Mouse (Mus musculus): Measurements from ENCODE around the gene Sav1. TPM values are rescaled to one million over a fixed set of nuclear protein-coding genes. Genes with fewer than 3 reads are reported as not detected.

Sav1 gene
- total and polyA plus RNA-seq, 3 experiments = 17.8 to 96.2 (median 47.8) TPM

DNA sequence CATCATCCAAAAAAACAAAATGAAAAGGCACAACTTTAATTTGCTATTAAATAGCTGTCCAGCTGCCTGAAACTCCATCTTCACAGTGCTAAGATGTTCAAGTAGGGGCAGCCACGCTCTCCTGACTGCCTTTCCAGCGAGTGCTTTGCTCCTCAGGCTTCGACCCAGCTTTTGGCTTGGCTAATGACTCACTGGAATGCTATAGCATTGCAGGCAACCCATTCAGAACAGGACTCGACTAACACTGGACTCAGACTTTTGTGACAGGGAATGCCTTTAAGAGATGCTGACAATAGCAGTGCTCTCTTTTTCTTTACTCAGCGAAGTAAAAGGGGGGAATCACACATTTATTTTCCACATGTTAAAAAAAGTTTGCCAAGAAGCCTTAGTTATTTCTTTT is 24.9 kb upstream of the Sav1 start:
- H3K9ac ChIP-seq (ENCODE audit: control insufficient read depth, low read depth, low read length, poor library complexity, severe bottlenecking) = no peak overlapping the region
- no peaks in the 10 kb centered on the region for H3K27me3 ChIP-seq (ENCODE audit: control insufficient read depth in 1 of 2, insufficient read depth in 2 of 2, low read length in 2 of 2)
- H3K27ac ChIP-seq (ENCODE audit: control insufficient read depth, low read depth, low read length) = no peak overlapping the region
- H3K4me1 ChIP-seq (ENCODE audit: control insufficient read depth in 1 of 2, insufficient read depth in 2 of 2, low read length in 2 of 2) = no peaks in the 10 kb centered on the region
- H3K9me3 ChIP-seq (replicated peaks; ENCODE audit: insufficient read depth, low read length) = no peaks in the 10 kb centered on the region
- TF ChIP-seq CTCF (IDR thresholded peaks at IDR 0.05 in 2 of 3, conservative IDR thresholded peaks at IDR 0.05 in 1 of 3; ENCODE audit: control insufficient read depth in 1 of 3, insufficient read depth in 1 of 3, low read depth in 2 of 3, low read length in 3 of 3, poor library complexity in 1 of 3, severe bottlenecking in 1 of 3) = no peak
- TF ChIP-seq MAFK (IDR thresholded peaks at IDR 0.05; ENCODE audit: borderline replicate concordance, low read depth, low read length) = no peak
- no peak for TF ChIP-seq POLR2AphosphoS2 (IDR thresholded peaks at IDR 0.05; ENCODE audit: low read length)
- no peak for TF ChIP-seq TCF12 (IDR thresholded peaks at IDR 0.05; ENCODE audit: low read depth, low read length)
- TF ChIP-seq BHLHE40 (IDR thresholded peaks at IDR 0.05; ENCODE audit: borderline replicate concordance, low read depth, low read length) = no peak
- TF ChIP-seq MAZ (IDR thresholded peaks at IDR 0.05; ENCODE audit: low read depth, low read length) = no peak
- TF ChIP-seq MEF2A (IDR thresholded peaks at IDR 0.05; ENCODE audit: extremely low read depth, insufficient replicate concordance, low read depth, low read length, poor library complexity, severe bottlenecking) = no peak
- no peak for TF ChIP-seq JUND (IDR thresholded peaks at IDR 0.05; ENCODE audit: low read depth, low read length)
- TF ChIP-seq NRF1 (IDR thresholded peaks at IDR 0.05; ENCODE audit: insufficient read depth, low read depth, low read length, poor library complexity, severe bottlenecking) = no peak
- no peak for TF ChIP-seq MYB (IDR thresholded peaks at IDR 0.05; ENCODE audit: low read depth, low read length)
- TF ChIP-seq ELF1 (IDR thresholded peaks at IDR 0.05; ENCODE audit: low read depth, low read length) = no peak
- TF ChIP-seq GATA1 (IDR thresholded peaks at IDR 0.05; ENCODE audit: low read depth, low read length) = no peak
- no peak for TF ChIP-seq CHD1 (IDR thresholded peaks at IDR 0.05; ENCODE audit: low read depth, low read length)
- TF ChIP-seq TAL1 (IDR thresholded peaks at IDR 0.05; ENCODE audit: low read length) = no peak
- no peaks in the 10 kb centered on the region for H3K79me2 ChIP-seq (ENCODE audit: control insufficient read depth, insufficient read depth, low read length, poor library complexity)
- H3K36me3 ChIP-seq (ENCODE audit: control insufficient read depth in 1 of 2, insufficient read depth in 2 of 2, low read length in 2 of 2) = peaks cover 0 to 2% of the 10 kb centered on the region in 2 experiments; a peak in 1 of 4 replicates
- H3K4me3 ChIP-seq (ENCODE audit: control insufficient read depth in 1 of 2, insufficient read depth in 1 of 2, low read depth in 2 of 2, low read length in 2 of 2) = no peak overlapping the region
- no peak for DNase-seq (ENCODE audit: low read depth, low spot score)

DNA sequence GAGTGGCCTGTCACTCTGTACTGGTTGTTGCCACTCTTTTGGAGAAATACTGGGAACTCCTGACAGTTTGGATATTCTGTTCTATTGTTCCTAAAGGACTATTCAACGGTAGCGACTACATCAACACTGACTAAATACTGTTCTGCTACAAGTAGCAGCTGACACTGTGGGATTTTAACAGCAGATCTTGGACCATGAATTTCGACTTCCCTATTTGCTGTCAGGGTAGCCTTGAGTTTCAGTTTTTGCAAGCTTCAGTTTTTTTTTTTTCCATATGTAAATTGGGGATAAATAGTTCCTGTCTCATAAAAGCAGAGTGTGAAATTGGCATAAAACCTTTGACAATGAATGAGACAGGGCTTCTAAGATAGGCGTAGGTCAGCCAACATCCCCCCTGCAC is 23.6 kb upstream of the Sav1 start:
- peak; percentile 8 for DNase-seq (ENCODE audit: low read depth, low spot score)
- H3K9ac ChIP-seq (ENCODE audit: control insufficient read depth, low read depth, low read length, poor library complexity, severe bottlenecking) = no peak overlapping the region
- H3K27me3 ChIP-seq (ENCODE audit: control insufficient read depth in 1 of 2, insufficient read depth in 2 of 2, low read length in 2 of 2) = no peaks in the 10 kb centered on the region
- no peaks in the 10 kb centered on the region for H3K79me2 ChIP-seq (ENCODE audit: control insufficient read depth, insufficient read depth, low read length, poor library complexity)
- no peaks in the 10 kb centered on the region for H3K9me3 ChIP-seq (replicated peaks; ENCODE audit: insufficient read depth, low read length)
- no peak for TF ChIP-seq TAL1 (IDR thresholded peaks at IDR 0.05; ENCODE audit: low read length)
- no peak for TF ChIP-seq ZC3H11A (IDR thresholded peaks at IDR 0.05; ENCODE audit: low read depth, low read length)
- TF ChIP-seq UBTF (IDR thresholded peaks at IDR 0.05; ENCODE audit: borderline replicate concordance, insufficient read depth, low read depth, low read length) = no peak
- TF ChIP-seq CHD1 (IDR thresholded peaks at IDR 0.05; ENCODE audit: low read depth, low read length) = no peak
- TF ChIP-seq TBP (IDR thresholded peaks at IDR 0.05; ENCODE audit: low read depth, low read length) = no peak
- no peak for TF ChIP-seq JUND (IDR thresholded peaks at IDR 0.05; ENCODE audit: low read depth, low read length)
- TF ChIP-seq ETS1 (IDR thresholded peaks at IDR 0.05; ENCODE audit: low read depth, low read length) = no peak
- no peak for TF ChIP-seq MYB (IDR thresholded peaks at IDR 0.05; ENCODE audit: low read depth, low read length)
- TF ChIP-seq POLR2A (IDR thresholded peaks at IDR 0.05; ENCODE audit: control insufficient read depth in 1 of 2, insufficient read depth in 1 of 2, low read depth in 1 of 2, low read length in 2 of 2, poor library complexity in 1 of 2) = no peak
- TF ChIP-seq HCFC1 (IDR thresholded peaks at IDR 0.05; ENCODE audit: low read depth, low read length) = no peak
- no peak for TF ChIP-seq GATA1 (IDR thresholded peaks at IDR 0.05; ENCODE audit: low read depth, low read length)
- no peak for TF ChIP-seq CHD2 (IDR thresholded peaks at IDR 0.05; ENCODE audit: low read length)
- no peak for TF ChIP-seq USF2 (IDR thresholded peaks at IDR 0.05; ENCODE audit: borderline replicate concordance in 1 of 2, insufficient read depth in 1 of 2, low read depth in 1 of 2, low read length in 2 of 2)
- TF ChIP-seq MAFK (IDR thresholded peaks at IDR 0.05; ENCODE audit: borderline replicate concordance, low read depth, low read length) = no peak
- TF ChIP-seq E2F4 (IDR thresholded peaks at IDR 0.05; ENCODE audit: borderline replicate concordance, low read depth, low read length) = no peak
- TF ChIP-seq ZMIZ1 (IDR thresholded peaks at IDR 0.05; ENCODE audit: low read depth, low read length) = no peak
- TF ChIP-seq ZNF384 (IDR thresholded peaks at IDR 0.05; ENCODE audit: low read depth, low read length) = no peak
- TF ChIP-seq USF1 (IDR thresholded peaks at IDR 0.05; ENCODE audit: low read depth, low read length) = no peak
- TF ChIP-seq MXI1 (IDR thresholded peaks at IDR 0.05; ENCODE audit: low read depth, low read length) = no peak
- no peak overlapping the region for H3K4me3 ChIP-seq (ENCODE audit: control insufficient read depth in 1 of 2, insufficient read depth in 1 of 2, low read depth in 2 of 2, low read length in 2 of 2)
- peaks cover 0 to 2% of the 10 kb centered on the region in 2 experiments; a peak in 1 of 4 replicates for H3K36me3 ChIP-seq (ENCODE audit: control insufficient read depth in 1 of 2, insufficient read depth in 2 of 2, low read length in 2 of 2)
- no peaks in the 10 kb centered on the region for H3K4me1 ChIP-seq (ENCODE audit: control insufficient read depth in 1 of 2, insufficient read depth in 2 of 2, low read length in 2 of 2)
- no peak overlapping the region for H3K27ac ChIP-seq (ENCODE audit: control insufficient read depth, low read depth, low read length)
